Mouse (Mus musculus) cerebellum, adult 2 months (tissue): ENCODE results near the gene Ddx54. TPM values are rescaled to one million over a fixed set of nuclear protein-coding genes. Genes with fewer than 3 reads are reported as not detected.

Experiments
- DNase-seq, 2 experiments: peaks; one replicate each; pipeline ENCODE4 v3.0.0; 2021
- H3K27ac ChIP-seq: fragments of 200-500 bp; 2 replicates; pipeline ENCODE4 v1.5.1; 2012; ENCODE audit warnings: low read length, control low read depth, inconsistent platforms; ENCODE audit not compliant: insufficient read depth
- H3K27me3 ChIP-seq: fragments of 200-500 bp; 2 replicates; pipeline ENCODE4 v1.6.1; 2012; ENCODE audit warnings: inconsistent platforms, mild to moderate bottlenecking, low read length, moderate library complexity; ENCODE audit not compliant: control insufficient read depth, insufficient read depth
- H3K4me1 ChIP-seq: fragments of 200-500 bp; 2 replicates; pipeline ENCODE4 v1.6.1; 2011; ENCODE audit warnings: low read length; ENCODE audit not compliant: control insufficient read depth, insufficient read depth
- H3K4me3 ChIP-seq: fragments of 200-500 bp; replicated peaks from 2 replicates; pipeline ENCODE3; 2011; ENCODE audit warnings: mild to moderate bottlenecking, low read depth, low read length, control low read depth; ENCODE audit not compliant: insufficient read depth
- CTCF ChIP-seq: fragments of 200-500 bp; IDR thresholded peaks from 2 replicates; pipeline ENCODE4 v1.5.1; 2011; ENCODE audit warnings: low read depth, mild to moderate bottlenecking, control low read depth, low read length, moderate library complexity, borderline replicate concordance; ENCODE audit not compliant: insufficient read depth
- POLR2A ChIP-seq: fragments of 200-500 bp; IDR thresholded peaks from 2 replicates; pipeline ENCODE4 v1.6.1; 2011; ENCODE audit warnings: low read length, control low read depth, borderline replicate concordance; ENCODE audit not compliant: insufficient read depth
- WGBS: fragments of 180-500 bp; shearing (Covaris S2); methylation state at CpG from one replicate; pipeline ENCODE4 v1.1.7; 2018; 5-methylcytosine and 5-hydroxymethylcytosine counted together
- polyA plus RNA-seq: library from polyadenylated mRNA; depleted of rRNA; stranded (reverse); fragments of >200 nt; gene quantifications from 2 replicates; pipeline ENCODE4 v1.2.3, GENCODE M21; 2012

The Ddx54 gene
- polyA plus RNA-seq, 1 experiment = 25.4 TPM

DNA sequence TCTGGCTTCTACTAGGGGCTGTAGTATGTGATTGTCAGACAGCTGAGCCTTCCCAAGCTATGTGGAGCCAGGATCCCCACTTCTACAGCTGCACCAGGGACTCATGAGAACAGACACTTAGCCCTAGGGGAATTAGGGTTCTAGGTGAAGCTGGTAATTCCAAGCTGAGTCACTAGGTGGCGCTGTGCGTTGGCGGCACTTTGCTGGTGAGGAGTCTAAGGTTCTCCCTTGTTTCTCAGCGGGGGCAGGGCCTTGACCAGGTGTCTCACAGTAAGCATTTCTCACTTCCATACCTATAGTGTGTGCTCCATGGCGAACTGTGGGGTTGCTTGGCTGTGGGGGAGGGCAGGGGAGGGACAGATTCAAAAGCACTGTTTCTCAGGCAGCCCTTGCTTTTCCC, 6.7 kb downstream of the Ddx54 start:
- TF ChIP-seq CTCF (peak; percentile 96), POLR2A (no peak)
- DNase-seq = peak; percentile 69 to 80
- H3K4me3 ChIP-seq = no peak overlapping the region
- 7% methylated on average over 5 of the region's 5 CpGs for WGBS
- H3K4me1 ChIP-seq = peaks cover 7% of the 10 kb centered on the region
- no peak overlapping the region for H3K27ac ChIP-seq
- H3K27me3 ChIP-seq = no peaks in the 10 kb centered on the region

GRCm38 (mm10) chr5:120620375-120621077, 8.0 kb downstream of the Ddx54 start:
- TF ChIP-seq CTCF = peak; percentile 98
- no peak for TF ChIP-seq POLR2A
- 66% methylated on average over 18 of the region's 18 CpGs for WGBS

DNA sequence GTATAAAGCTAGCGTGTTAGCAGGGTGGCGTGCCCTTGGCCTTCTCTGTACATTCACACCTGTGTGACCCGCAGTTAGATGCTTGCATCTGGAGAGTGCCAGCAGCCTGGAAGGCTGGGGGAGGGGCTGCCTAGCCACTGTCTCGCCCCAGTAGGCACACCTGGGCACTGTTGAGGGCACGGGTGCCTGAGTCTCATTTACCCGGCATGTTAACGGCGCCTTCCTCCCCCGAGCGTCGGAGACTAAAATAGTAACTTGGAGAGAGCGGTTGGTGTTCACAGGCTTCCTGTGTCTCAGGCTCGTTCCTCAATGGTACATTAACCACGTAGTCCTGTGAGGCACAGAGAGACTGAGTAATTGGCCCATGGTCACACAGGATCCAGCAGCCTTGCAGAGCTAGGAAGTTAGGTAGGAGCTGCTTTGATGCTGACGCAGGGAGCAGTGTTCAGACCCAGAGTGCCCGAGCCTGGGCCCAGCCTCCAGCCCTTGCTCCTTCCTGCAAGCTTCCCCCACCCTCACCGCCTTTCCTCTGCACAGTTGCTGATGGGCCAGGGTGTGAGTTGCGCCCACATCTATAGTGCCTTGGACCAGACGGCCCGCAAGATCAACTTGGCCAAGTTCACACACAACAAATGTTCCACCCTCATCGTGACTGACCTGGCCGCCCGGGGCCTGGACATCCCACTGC, 8.7 kb downstream of the Ddx54 start:
- Histone ChIP-seq H3K27me3 (no peaks in the 10 kb centered on the region), H3K27ac (no peak overlapping the region), H3K4me3 (no peak overlapping the region), H3K4me1 (peaks cover 9% of the 10 kb centered on the region)
- no peak for TF ChIP-seq CTCF
- no peak for TF ChIP-seq POLR2A
- peak in 1 of 2 experiments; percentile 12 for DNase-seq
- WGBS = 81% methylated on average over 23 of the region's 23 CpGs

More at GRCm38 (mm10) chr5:120620375-120621077, 8.0 kb downstream of the Ddx54 start:
- H3K4me1 ChIP-seq = peaks cover 9% of the 10 kb centered on the region
- H3K27me3 ChIP-seq = no peaks in the 10 kb centered on the region
- no peak overlapping the region for H3K4me3 ChIP-seq
- no peak overlapping the region for H3K27ac ChIP-seq
- DNase-seq = peak; percentile 68 to 87

DNA sequence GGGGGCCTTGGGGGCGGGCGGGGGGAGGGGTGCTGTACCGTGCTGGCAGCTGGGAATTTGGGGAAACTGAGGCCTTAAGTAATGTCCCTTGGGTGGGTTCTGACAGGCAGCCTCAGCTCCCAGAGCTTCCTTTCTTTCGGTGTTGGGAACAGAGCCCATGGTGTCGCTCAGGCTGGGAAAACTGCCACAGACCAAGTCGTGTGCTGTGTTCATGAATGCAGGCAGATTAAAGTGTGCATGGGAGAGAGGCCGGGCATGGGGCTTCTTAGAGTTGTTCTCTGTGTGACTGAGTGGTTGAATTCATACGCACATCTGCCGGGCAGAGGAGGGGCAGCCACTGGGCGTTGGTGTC, 9.3 kb downstream of the Ddx54 start:
- Histone ChIP-seq H3K27me3 (no peaks in the 10 kb centered on the region), H3K4me1 (peaks cover 9% of the 10 kb centered on the region), H3K4me3 (no peak overlapping the region), H3K27ac (no peak overlapping the region)
- no peak for DNase-seq
- 61% methylated on average over 10 of the region's 10 CpGs for WGBS
- TF ChIP-seq POLR2A (no peak), CTCF (no peak)

DNA sequence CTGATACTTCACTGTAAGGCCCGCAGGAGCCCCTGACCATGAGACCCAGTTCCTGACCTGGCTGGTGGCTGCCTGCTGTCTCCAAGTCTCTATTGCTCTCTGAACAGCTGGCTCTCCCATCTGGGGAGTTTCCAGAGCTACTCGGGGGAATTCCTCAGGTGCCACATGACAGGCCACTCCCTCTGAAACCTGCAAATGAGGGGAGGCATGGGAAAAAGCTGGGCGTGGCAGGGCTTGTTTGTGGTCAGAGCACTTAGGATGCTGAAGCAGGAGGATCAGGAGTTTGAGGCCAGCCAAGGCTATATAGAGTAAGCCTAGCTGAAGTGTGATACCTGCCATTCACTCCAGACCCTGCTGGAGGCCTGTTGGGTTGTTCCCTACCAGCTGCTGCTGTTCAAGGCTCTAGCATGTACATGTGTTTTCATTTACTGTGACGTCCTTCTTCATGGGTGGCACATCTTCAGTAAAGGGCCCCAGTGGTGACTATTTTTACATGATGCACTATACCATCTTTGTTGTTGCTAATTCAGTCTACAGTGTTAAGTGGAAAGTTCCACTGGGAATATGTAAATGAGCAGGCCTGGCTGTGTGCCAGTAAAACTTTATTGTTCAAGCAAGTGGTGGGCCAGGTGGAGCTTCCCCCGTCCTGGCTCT, 9.8 kb downstream of the Ddx54 start:
- WGBS = 69% methylated on average over 5 of the region's 5 CpGs
- peaks cover 9% of the 10 kb centered on the region for H3K4me1 ChIP-seq
- TF ChIP-seq POLR2A (no peak), CTCF (no peak)
- no peaks in the 10 kb centered on the region for H3K27me3 ChIP-seq
- no peak overlapping the region for H3K4me3 ChIP-seq
- peak in 1 of 2 experiments; percentile 8 for DNase-seq
- H3K27ac ChIP-seq = no peak overlapping the region

DNA sequence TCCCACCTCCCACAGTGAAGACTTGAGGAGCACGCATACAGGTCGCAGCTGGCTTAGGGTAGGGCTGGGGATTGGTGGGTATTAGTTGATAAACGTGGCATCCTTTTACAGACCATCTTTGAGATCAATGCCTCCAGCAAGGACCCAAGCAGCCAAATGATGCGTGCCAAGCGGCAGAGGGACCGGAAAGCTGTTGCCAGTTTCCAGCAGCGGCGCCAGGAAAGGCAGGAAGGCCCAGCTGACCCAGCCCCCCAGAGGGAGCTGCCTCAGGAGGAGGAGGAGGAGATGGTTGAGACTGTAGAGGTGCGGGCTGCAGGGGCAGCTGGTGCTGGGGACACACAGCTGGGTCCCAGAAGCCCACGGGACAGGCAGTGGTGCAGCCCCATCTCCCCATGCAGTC, 11.9 kb downstream of the Ddx54 start:
- TF ChIP-seq POLR2A (no peak), CTCF (no peak)
- WGBS = 21% methylated on average over 10 of the region's 10 CpGs
- no peak overlapping the region for H3K27ac ChIP-seq
- H3K4me3 ChIP-seq = no peak overlapping the region
- H3K4me1 ChIP-seq = peaks cover 13% of the 10 kb centered on the region
- no peaks in the 10 kb centered on the region for H3K27me3 ChIP-seq
- DNase-seq = peak in 1 of 2 experiments; percentile 38

GRCm38 (mm10) chr5:120626399-120626798, 13.9 kb downstream of the Ddx54 start:
- no peak overlapping the region for H3K4me3 ChIP-seq
- TF ChIP-seq CTCF = no peak
- no peak for TF ChIP-seq POLR2A
- WGBS = 78% methylated on average over 19 of the region's 19 CpGs
- no peak for DNase-seq
- no peak overlapping the region for H3K27ac ChIP-seq
- H3K27me3 ChIP-seq = no peaks in the 10 kb centered on the region
- H3K4me1 ChIP-seq = peaks cover 12% of the 10 kb centered on the region
